Mouse (Mus musculus): ENCODE results near the gene Psmd10.

The Psmd10 gene

GRCm38 (mm10) chrX:140956272-140956940 is at the start of gene Psmd10, which contains the start of gene Atg4a:
TSS of gene Psmd10 (minus strand) at chrX:140956728.
TSS of gene Atg4a (plus strand) at chrX:140956907.
- peak; percentile 85 to 89 for DNase-seq

- DNase-seq = no peak
Observed at GRCm38 (mm10) chrX:140998885-140999284, 42.4 kb upstream of the Psmd10 start.

GRCm38 (mm10) chrX:140997912-140998545 is 41.5 kb upstream of the Psmd10 start:
- DNase-seq = no peak

- DNase-seq = no peak
Observed at GRCm38 (mm10) chrX:140996909-140997516, 40.5 kb upstream of the Psmd10 start.

GRCm38 (mm10) chrX:140985256-140985655 is 28.7 kb upstream of the Psmd10 start:
- no peak for DNase-seq

GRCm38 (mm10) chrX:140984795-140985194 is 28.3 kb upstream of the Psmd10 start:
- DNase-seq = no peak

GRCm38 (mm10) chrX:140983206-140983960 is 26.9 kb upstream of the Psmd10 start:
- no peak for DNase-seq

GRCm38 (mm10) chrX:140980163-140980562 is 23.6 kb upstream of the Psmd10 start:
- DNase-seq = no peak

GRCm38 (mm10) chrX:140979546-140979945 is 23.0 kb upstream of the Psmd10 start:
- no peak for DNase-seq

GRCm38 (mm10) chrX:140978943-140979342 is 22.4 kb upstream of the Psmd10 start:
- no peak for DNase-seq

GRCm38 (mm10) chrX:140956959-140957358 is 431 bp upstream of the Psmd10 start:
- no peak for DNase-seq

GRCm38 (mm10) chrX:140953618-140954017 is 2.9 kb downstream of the Psmd10 start:
- no peak for DNase-seq

GRCm38 (mm10) chrX:140936271-140936670 is 20.3 kb downstream of the Psmd10 start:
- no peak for DNase-seq

GRCm38 (mm10) chrX:140933263-140933662 is 23.3 kb downstream of the Psmd10 start:
- no peak for DNase-seq

- no peak for DNase-seq
Observed at GRCm38 (mm10) chrX:140932066-140932465, 24.5 kb downstream of the Psmd10 start.

GRCm38 (mm10) chrX:140921321-140921720 is 35.2 kb downstream of the Psmd10 start:
- DNase-seq = no peak

GRCm38 (mm10) chrX:140907360-140907759 is 49.2 kb downstream of the Psmd10 start, which contains the start of gene Vsig1:
TSS of gene Vsig1 (plus strand) at chrX:140907608.
- no peak for DNase-seq

GRCm38 (mm10) chrX:140903487-140903886 is 53.0 kb downstream of the Psmd10 start:
- DNase-seq = no peak

All from thymus, postnatal 36 days (tissue).